Comparison of ENCODE assay signal across 8 mouse cellular contexts in the genomic region with DNA sequence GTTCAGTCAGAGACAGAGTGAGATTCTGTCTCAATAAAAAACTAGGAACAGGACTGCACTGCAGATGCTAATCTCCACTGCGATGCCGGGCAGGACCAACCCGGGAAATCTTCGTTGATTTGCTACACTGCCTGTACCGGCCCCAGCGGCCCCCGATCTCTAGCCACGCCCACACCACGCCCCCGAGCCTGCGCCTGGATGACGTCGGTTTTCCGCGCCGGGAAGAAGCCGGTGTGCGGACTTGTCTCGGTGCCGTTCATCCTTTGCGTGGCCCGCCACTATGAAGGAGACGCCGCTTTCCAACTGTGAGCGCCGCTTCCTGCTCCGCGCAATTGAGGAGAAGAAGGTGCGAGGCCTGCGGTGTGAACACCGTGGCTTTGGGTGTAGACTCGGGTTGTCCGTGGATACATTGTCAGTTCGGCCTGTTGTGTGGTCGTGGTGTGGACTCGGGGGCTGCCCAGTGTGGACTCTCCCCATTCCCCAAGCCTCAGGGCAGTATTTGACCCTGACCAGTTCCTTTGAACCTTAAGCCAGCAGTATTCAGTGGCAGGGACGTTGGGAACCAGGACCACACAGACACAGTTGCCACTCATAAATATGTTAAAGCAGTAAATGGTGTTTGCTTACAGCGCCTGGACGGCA. TPM values are rescaled to one million over a fixed set of nuclear protein-coding genes. Genes with fewer than 3 reads are reported as not detected.
DNase-seq lines count a peak whose midpoint lies in the region; ATAC-seq and TF ChIP-seq lines count a peak whose summit lies in the region.

A gene (plus strand): TSS at position 201 of the 642 bp plus-strand sequence.

- peak within 1 kb of the TSS; percentile 71 for H3K4me3 ChIP-seq in forebrain, embryonic 15.5 days
- peak within 1 kb of the TSS; percentile 79 for H3K4me3 ChIP-seq in layer of hippocampus, adult 2 months
- peak within 1 kb of the TSS; percentile 81 for H3K4me3 ChIP-seq in lung, embryonic 14.5 days (ENCODE audit: low read depth, low read length)
- H3K4me3 ChIP-seq in olfactory bulb, adult 2 months (ENCODE audit: insufficient read depth, low read depth, low read length) = peak within 1 kb of the TSS; percentile 57
- H3K4me3 ChIP-seq in thymus, adult 2 months (ENCODE audit: control insufficient read depth, insufficient read depth, low read length) = peak within 1 kb of the TSS; percentile 86

- peak; percentile 98 for ATAC-seq in forebrain, embryonic 15.5 days (replicated peaks)
- peak; percentile 98 for ATAC-seq in lung, embryonic 14.5 days (ENCODE audit: insufficient read depth)

- H3K9ac ChIP-seq in forebrain, embryonic 15.5 days (replicated peaks) = peak within 1 kb of the TSS; percentile 60
- peak within 1 kb of the TSS; percentile 68 for H3K9ac ChIP-seq in lung, embryonic 14.5 days

- H3K27ac ChIP-seq in forebrain, embryonic 15.5 days (replicated peaks) = peak within 1 kb of the TSS; percentile 68
- peak within 1 kb of the TSS; percentile 93 for H3K27ac ChIP-seq in layer of hippocampus, adult 2 months
- no peak within 1 kb of the TSS for H3K27ac ChIP-seq in lung, embryonic 14.5 days (ENCODE audit: low read depth)
- H3K27ac ChIP-seq in olfactory bulb, adult 2 months (ENCODE audit: insufficient read depth, low read depth, low read length) = peak within 1 kb of the TSS; percentile 55; the same call in 1 of the 2 replicates
- no peak within 1 kb of the TSS for H3K27ac ChIP-seq in thymus, adult 2 months (ENCODE audit: control insufficient read depth, insufficient read depth, low read length)

- H3K36me3 ChIP-seq in forebrain, embryonic 15.5 days = peaks cover 36% of the 10 kb centered on the region
- H3K36me3 ChIP-seq in lung, embryonic 14.5 days (ENCODE audit: insufficient read depth) = peaks cover 36% of the 10 kb centered on the region
- peaks cover 7% of the 10 kb centered on the region; the same call in 1 of the 2 replicates for H3K36me3 ChIP-seq in thymus, adult 2 months (ENCODE audit: control insufficient read depth, insufficient read depth, low read length)

- TF ChIP-seq CTCF in layer of hippocampus, adult 2 months (conservative IDR thresholded peaks at IDR 0.05) = no peak
- no peak for TF ChIP-seq CTCF in lung, embryonic 14.5 days (IDR thresholded peaks at IDR 0.05; ENCODE audit: low read depth)
- TF ChIP-seq CTCF in olfactory bulb, adult 2 months (IDR thresholded peaks at IDR 0.05; ENCODE audit: insufficient read depth, low read depth, low read length) = no peak
- TF ChIP-seq CTCF in thymus, adult 2 months (IDR thresholded peaks at IDR 0.05; ENCODE audit: borderline replicate concordance, control insufficient read depth, extremely low read depth, insufficient read depth, low read length, poor library complexity) = no peak

- intact Hi-C loops in heart, postnatal 25 days (cut with DNase I) = loop anchor here (2.0 to 10.0 kb wide), 2 partner anchors 18 to 488 kb away; a partner anchor contains a TSS

- under 1% methylated on average over 39 of the region's 39 CpGs for WGBS in forebrain, embryonic 15.5 days
- WGBS in lung, embryonic 14.5 days = under 1% methylated on average over 39 of the region's 39 CpGs
- WGBS in olfactory bulb, adult 2 months = under 1% methylated on average over 39 of the region's 39 CpGs
- WGBS in thymus, adult 2 months = 1% methylated on average over 39 of the region's 39 CpGs

- H3K27me3 ChIP-seq in forebrain, embryonic 15.5 days = no peaks in the 10 kb centered on the region
- H3K27me3 ChIP-seq in lung, embryonic 14.5 days (ENCODE audit: insufficient read depth, low read length) = no peaks in the 10 kb centered on the region
- H3K27me3 ChIP-seq in thymus, adult 2 months (ENCODE audit: control insufficient read depth, insufficient read depth, low read length) = no peaks in the 10 kb centered on the region

- DNase-seq in ES-CJ7 (ENCODE audit: low read depth, low spot score) = peak; percentile 82
- peak; percentile 93 for DNase-seq in cerebellum, adult 11 months
- DNase-seq in heart, postnatal 25 days (ENCODE audit: low spot score) = peak; percentile 84
- peak; percentile 94 to 98 for DNase-seq in layer of hippocampus, adult 2 months (ENCODE audit: low spot score in 2 of 2)
- peak; percentile 95 for DNase-seq in lung, embryonic 14.5 days
- DNase-seq in thymus, adult 2 months = peak; percentile 96

- no peaks in the 10 kb centered on the region for H3K9me3 ChIP-seq in forebrain, embryonic 15.5 days
- H3K9me3 ChIP-seq in lung, embryonic 14.5 days (ENCODE audit: low read depth, low read length) = no peaks in the 10 kb centered on the region

- peaks cover 19% of the 10 kb centered on the region for H3K4me1 ChIP-seq in forebrain, embryonic 15.5 days
- no peaks in the 10 kb centered on the region; the same call in 1 of the 2 replicates for H3K4me1 ChIP-seq in lung, embryonic 14.5 days (ENCODE audit: insufficient read depth)
- H3K4me1 ChIP-seq in olfactory bulb, adult 2 months (ENCODE audit: control insufficient read depth, insufficient read depth, low read length) = peaks cover 4% of the 10 kb centered on the region
- peaks cover 8% of the 10 kb centered on the region for H3K4me1 ChIP-seq in thymus, adult 2 months (replicated peaks; ENCODE audit: control insufficient read depth, insufficient read depth, low read length)

- H3K4me2 ChIP-seq in forebrain, embryonic 15.5 days (replicated peaks) = peak within 1 kb of the TSS; percentile 71
- peak within 1 kb of the TSS; percentile 91 for H3K4me2 ChIP-seq in lung, embryonic 14.5 days

- TF ChIP-seq POLR2A in olfactory bulb, adult 2 months (IDR thresholded peaks at IDR 0.05; ENCODE audit: insufficient read depth, low read depth, low read length) = peak; percentile 54; the same call in 1 of the 2 replicates
- TF ChIP-seq POLR2A in thymus, adult 2 months (IDR thresholded peaks at IDR 0.05; ENCODE audit: control insufficient read depth, extremely low read depth, insufficient read depth, low read length, poor library complexity) = no peak

RNA-seq across cellular contexts. Expression of the gene that starts here (rescaled TPM):
- polyA plus RNA-seq in forebrain, embryonic 15.5 days (2015; fragmentation: Nextera tagmentation; extraction: Ambion mirVana) = 84.6 and 86.7 TPM in 2 replicates
- total RNA-seq in heart, postnatal 25 days (2021) = 10 to 100 TPM; 19.4 to 20.1 TPM
- 10 to 100 TPM; 38.4 to 40.7 TPM for total RNA-seq in layer of hippocampus, adult 2 months (2021)
- polyA plus RNA-seq in lung, embryonic 14.5 days (2014; fragmentation: Nextera tagmentation; extraction: Ambion mirVana) = 64.4 and 72.3 TPM in 2 replicates
- polyA plus RNA-seq in olfactory bulb, adult 2 months (2012; ENCODE audit: insufficient read depth, insufficient read length, low replicate concordance, missing spikeins) = not detected in 2 replicates
- polyA plus RNA-seq in thymus, adult 2 months (2012; rRNA removed) = 8.3 and 11.4 TPM in 2 replicates

Comparison
In these comparisons a context has a peak if more than half of its experiments do, and no peak if none do; other contexts are left out.
1. H3K27ac ChIP-seq: peak in forebrain, embryonic 15.5 days (single experiment), layer of hippocampus, adult 2 months (single experiment) and olfactory bulb, adult 2 months (single experiment); none in lung, embryonic 14.5 days (single experiment) and thymus, adult 2 months (single experiment).
2. Peak in every context shown above with its lines, with median percentiles within 50 percentile points of each other: DNase-seq and H3K4me3 ChIP-seq.